Mouse (Mus musculus): ENCODE data around the gene Scd2. TPM values are rescaled to one million over a fixed set of nuclear protein-coding genes. Genes with fewer than 3 reads are reported as not detected.

Scd2 gene
- total and polyA plus RNA-seq, 3 experiments, result 748 to 1,065 (median 845) TPM

Small RNA genes lying within 50 kb of the gene (microRNA-seq; reads per million reads assigned to microRNA genes)
- gene Mir5114, result 2.9 to 4.4 reads per million in 2 experiments

Other genes starting within 250 kb of the Scd2 start
- 10 to 100 TPM; 17.7 to 25.2 TPM for gene Erlin1, start 223.9 kb upstream of the Scd2 start, total RNA-seq (2021)
- 2.0 and 2.2 TPM in 2 replicates for gene Erlin1, start 223.9 kb upstream of the Scd2 start, polyA plus RNA-seq (2012; rRNA removed)
- 10 to 100 TPM; 48.7 to 78.2 TPM for gene Chuk, start 186.2 kb upstream of the Scd2 start, total RNA-seq (2021)
- 8.9 and 10.5 TPM in 2 replicates for gene Chuk, start 186.2 kb upstream of the Scd2 start, polyA plus RNA-seq (2012; rRNA removed)
- gene Cwf19l1, start 157.8 kb upstream of the Scd2 start, total RNA-seq (2021), result 10 to 100 TPM; 16.5 to 25.4 TPM
- 3.3 and 6.2 TPM in 2 replicates for gene Cwf19l1, start 157.8 kb upstream of the Scd2 start, polyA plus RNA-seq (2012; rRNA removed)
- gene Bloc1s2, start 147.2 kb upstream of the Scd2 start, total RNA-seq (2021), result 10 to 100 TPM; 21.1 to 23.9 TPM
- 6.5 and 12.9 TPM in 2 replicates for gene Bloc1s2, start 147.2 kb upstream of the Scd2 start, polyA plus RNA-seq (2012; rRNA removed)
- not detected for gene Pkd2l1, start 101.2 kb upstream of the Scd2 start, total RNA-seq (2021)
- gene Pkd2l1, start 101.2 kb upstream of the Scd2 start, polyA plus RNA-seq (2012; rRNA removed), result 0.02 TPM in 1 of 2 replicates, not detected in the other
- gene Scd3, start 90.4 kb upstream of the Scd2 start, total RNA-seq (2021), result under 1 TPM in 1 of 2 experiments, not detected in 1; 0.09 TPM
- 0.10 TPM in 1 of 2 replicates, not detected in the other for gene Scd3, start 90.4 kb upstream of the Scd2 start, polyA plus RNA-seq (2012; rRNA removed)
- gene Scd4, start 39.4 kb downstream of the Scd2 start, total RNA-seq (2021), result 1 to 10 TPM; 5.4 to 9.3 TPM
- 0.19 and 0.29 TPM in 2 replicates for gene Scd4, start 39.4 kb downstream of the Scd2 start, polyA plus RNA-seq (2012; rRNA removed)
- gene Scd1, start 114.2 kb downstream of the Scd2 start, total RNA-seq (2021), result 1,000 to 10,000 TPM; 1,012 to 3,370 TPM
- 10,217 and 11,584 TPM in 2 replicates for gene Scd1, start 114.2 kb downstream of the Scd2 start, polyA plus RNA-seq (2012; rRNA removed)
- under 1 TPM; 0.12 to 0.17 TPM for gene Wnt8b, start 199.8 kb downstream of the Scd2 start, total RNA-seq (2021)
- gene Wnt8b, start 199.8 kb downstream of the Scd2 start, polyA plus RNA-seq (2012; rRNA removed), result 0.02 and 0.11 TPM in 2 replicates